Mouse (Mus musculus) monocyte, adult 2 months (primary cell): Measurements from ENCODE around the gene Cacng1.

ENCODE experiments used
- DNase-seq, 2 experiments: peaks; one replicate each; pipeline ENCODE4 v3.0.0; 2022; ENCODE audit warnings: low spot score in 2 of 2, low read depth in 1 of 2

Gene Cacng1

DNA sequence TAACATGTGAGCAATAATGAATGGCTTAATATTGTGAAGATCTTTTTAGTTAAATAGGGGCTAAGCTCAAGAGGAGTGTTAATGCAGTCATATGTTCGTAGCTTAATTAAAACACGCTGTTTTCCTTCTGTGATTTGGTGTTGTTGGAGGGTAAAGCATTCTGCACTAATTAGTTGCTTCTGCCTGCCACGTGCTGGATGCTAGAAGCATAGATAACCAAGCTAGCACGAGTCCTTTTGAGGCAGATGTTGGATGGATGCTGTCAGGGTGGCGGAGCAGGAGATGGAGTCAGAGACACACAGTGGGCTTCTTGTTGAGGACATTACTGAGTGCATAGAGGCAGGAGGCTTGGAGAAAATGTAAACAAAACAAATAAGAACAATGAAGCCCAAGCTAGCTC, 59.2 kb downstream of the Cacng1 start:
- DNase-seq: no peak

- no peak for DNase-seq
These were observed 60.8 kb downstream of the Cacng1 start for GRCm38 (mm10) chr11:107655538-107655937.
